Mouse (Mus musculus): ENCODE results near the gene Skor1. TPM values are rescaled to one million over a fixed set of nuclear protein-coding genes. Genes with fewer than 3 reads are reported as not detected.

The Skor1 gene
- polyA plus RNA-seq, 1 experiment from 2014 or later: not detected

GRCm38 (mm10) chr9:63183864-63184263 lies 35.1 kb upstream of the Skor1 start:
- Histone ChIP-seq H3K27me3 (replicated peaks; ENCODE audit: control insufficient read depth, insufficient read depth, low read length) (no peaks in the 10 kb centered on the region), H3K9ac (ENCODE audit: low read depth, low read length) (no peak overlapping the region)
- 60% methylated on average over 7 of the region's 7 CpGs for WGBS

DNA sequence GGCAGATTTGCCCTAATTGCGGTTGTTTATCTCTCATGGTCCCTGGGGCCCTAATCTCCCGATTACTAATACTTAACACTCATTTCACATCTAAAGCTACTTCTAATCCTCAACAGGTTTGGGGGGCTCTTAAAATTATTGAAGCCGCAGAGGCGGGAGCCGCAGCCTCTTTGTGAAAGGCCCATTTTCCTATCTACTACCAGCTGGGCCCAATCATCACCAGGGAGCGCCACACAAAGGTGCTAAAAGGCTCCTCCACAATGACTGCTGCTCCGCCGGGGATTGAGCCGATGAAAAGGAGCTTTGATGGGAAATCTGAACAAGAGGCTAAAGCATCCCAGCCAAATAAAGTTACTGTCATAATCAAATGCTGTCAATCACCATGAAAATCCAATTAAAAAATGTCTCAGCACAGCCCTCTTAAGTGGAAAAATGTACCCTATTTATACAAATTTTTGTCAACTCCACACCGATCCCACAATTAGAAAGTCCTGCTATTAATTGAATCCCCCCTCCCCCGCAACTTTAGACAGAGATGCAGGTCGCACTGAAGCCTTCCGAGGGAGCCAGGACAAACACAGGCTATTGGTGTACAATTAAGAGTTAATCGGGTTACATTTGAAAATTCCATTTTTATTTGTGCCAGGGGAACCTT lies 33.7 kb upstream of the Skor1 start:
- Histone ChIP-seq H3K9ac (ENCODE audit: low read depth, low read length) (no peak overlapping the region), H3K36me3 (ENCODE audit: control insufficient read depth, insufficient read depth, low read length) (no peaks in the 10 kb centered on the region), H3K4me2 (no peak overlapping the region), H3K4me3 (ENCODE audit: low read depth, low read length) (no peak overlapping the region), H3K27me3 (replicated peaks; ENCODE audit: control insufficient read depth, insufficient read depth, low read length) (no peaks in the 10 kb centered on the region), H3K9me3 (ENCODE audit: control insufficient read depth, low read length) (no peaks in the 10 kb centered on the region), H3K4me1 (replicated peaks; ENCODE audit: control insufficient read depth, insufficient read depth, low read length) (peaks cover 2% of the 10 kb centered on the region), H3K27ac (ENCODE audit: low read depth, low read length) (no peak overlapping the region)
- DNase-seq (ENCODE audit: low spot score) (no peak), ATAC-seq (replicated peaks; ENCODE audit: low FRiP score) (no peak)
- 66% methylated on average over 14 of the region's 14 CpGs for WGBS

More at GRCm38 (mm10) chr9:63183864-63184263, 35.1 kb upstream of the Skor1 start:
- no peak for DNase-seq (ENCODE audit: low spot score)
- H3K4me3 ChIP-seq (ENCODE audit: low read depth, low read length): no peak overlapping the region
- H3K4me2 ChIP-seq: no peak overlapping the region
- no peaks in the 10 kb centered on the region for H3K36me3 ChIP-seq (ENCODE audit: control insufficient read depth, insufficient read depth, low read length)
- no peak for ATAC-seq (replicated peaks; ENCODE audit: low FRiP score)
- no peak overlapping the region for H3K27ac ChIP-seq (ENCODE audit: low read depth, low read length)
- H3K9me3 ChIP-seq (ENCODE audit: control insufficient read depth, low read length): no peaks in the 10 kb centered on the region
- peaks cover 2% of the 10 kb centered on the region for H3K4me1 ChIP-seq (replicated peaks; ENCODE audit: control insufficient read depth, insufficient read depth, low read length)

GRCm38 (mm10) chr9:63181337-63182178 lies 32.8 kb upstream of the Skor1 start:
- Histone ChIP-seq H3K27ac (ENCODE audit: low read depth, low read length) (no peak overlapping the region), H3K27me3 (replicated peaks; ENCODE audit: control insufficient read depth, insufficient read depth, low read length) (no peaks in the 10 kb centered on the region)
- WGBS: 69% methylated on average over 11 of the region's 11 CpGs

GRCm38 (mm10) chr9:63178296-63178695 lies 29.5 kb upstream of the Skor1 start:
- Histone ChIP-seq H3K27ac (ENCODE audit: low read depth, low read length) (no peak overlapping the region), H3K9me3 (ENCODE audit: control insufficient read depth, low read length) (no peaks in the 10 kb centered on the region), H3K27me3 (replicated peaks; ENCODE audit: control insufficient read depth, insufficient read depth, low read length) (no peaks in the 10 kb centered on the region), H3K4me1 (replicated peaks; ENCODE audit: control insufficient read depth, insufficient read depth, low read length) (no peaks in the 10 kb centered on the region), H3K4me3 (ENCODE audit: low read depth, low read length) (no peak overlapping the region), H3K9ac (ENCODE audit: low read depth, low read length) (no peak overlapping the region), H3K36me3 (ENCODE audit: control insufficient read depth, insufficient read depth, low read length) (no peaks in the 10 kb centered on the region), H3K4me2 (no peak overlapping the region)
- ATAC-seq (replicated peaks; ENCODE audit: low FRiP score) (no peak), DNase-seq (ENCODE audit: low spot score) (no peak)
- 80% methylated on average over 8 of the region's 8 CpGs for WGBS

More at GRCm38 (mm10) chr9:63181337-63182178, 32.8 kb upstream of the Skor1 start:
- Histone ChIP-seq H3K9me3 (ENCODE audit: control insufficient read depth, low read length) (no peaks in the 10 kb centered on the region), H3K4me1 (replicated peaks; ENCODE audit: control insufficient read depth, insufficient read depth, low read length) (no peaks in the 10 kb centered on the region; the same call in 1 of the 2 replicates), H3K9ac (ENCODE audit: low read depth, low read length) (no peak overlapping the region), H3K4me3 (ENCODE audit: low read depth, low read length) (no peak overlapping the region), H3K36me3 (ENCODE audit: control insufficient read depth, insufficient read depth, low read length) (no peaks in the 10 kb centered on the region), H3K4me2 (no peak overlapping the region)
- DNase-seq (ENCODE audit: low spot score) (no peak), ATAC-seq (replicated peaks; ENCODE audit: low FRiP score) (no peak)

- no peak for ATAC-seq (replicated peaks; ENCODE audit: low FRiP score)
- Histone ChIP-seq H3K4me1 (replicated peaks; ENCODE audit: control insufficient read depth, insufficient read depth, low read length) (no peaks in the 10 kb centered on the region), H3K9ac (ENCODE audit: low read depth, low read length) (no peak overlapping the region), H3K9me3 (ENCODE audit: control insufficient read depth, low read length) (no peaks in the 10 kb centered on the region), H3K27me3 (replicated peaks; ENCODE audit: control insufficient read depth, insufficient read depth, low read length) (no peaks in the 10 kb centered on the region), H3K4me3 (ENCODE audit: low read depth, low read length) (no peak overlapping the region), H3K36me3 (ENCODE audit: control insufficient read depth, insufficient read depth, low read length) (0 out of 2 replicates have a peak, but pooled peaks cover under 1% of the 10 kb centered on the region), H3K4me2 (no peak overlapping the region), H3K27ac (ENCODE audit: low read depth, low read length) (no peak overlapping the region)
- WGBS: 89% methylated on average over 8 of the region's 8 CpGs
- DNase-seq (ENCODE audit: low spot score): no peak
Observed at GRCm38 (mm10) chr9:63174001-63174721, 25.4 kb upstream of the Skor1 start.

DNA sequence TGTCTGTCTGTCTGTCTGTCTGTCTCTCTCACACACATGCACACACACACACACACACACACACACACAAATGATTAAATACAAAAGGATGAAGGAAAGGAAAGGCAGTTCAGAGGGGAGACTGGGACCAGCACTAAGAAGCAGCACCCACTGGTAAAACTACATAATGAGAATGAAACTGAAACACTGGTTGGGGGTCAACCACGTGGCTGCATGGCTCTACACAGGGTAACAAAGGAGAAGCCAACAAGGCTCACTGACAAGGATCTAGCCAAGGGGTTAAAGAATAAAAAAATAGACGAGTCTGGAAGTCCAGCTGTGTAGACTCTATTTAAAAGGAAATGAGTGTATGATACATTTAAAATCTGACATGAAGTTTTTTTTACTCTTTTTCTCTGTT lies 23.2 kb upstream of the Skor1 start:
- 0 out of 2 replicates have a peak, but pooled peaks cover 2% of the 10 kb centered on the region for H3K36me3 ChIP-seq (ENCODE audit: control insufficient read depth, insufficient read depth, low read length)
- H3K9me3 ChIP-seq (ENCODE audit: control insufficient read depth, low read length): no peaks in the 10 kb centered on the region
- 56% methylated on average over 2 of the region's 2 CpGs for WGBS
- ATAC-seq (replicated peaks; ENCODE audit: low FRiP score): no peak
- no peak overlapping the region for H3K4me2 ChIP-seq
- no peak overlapping the region for H3K4me3 ChIP-seq (ENCODE audit: low read depth, low read length)
- no peaks in the 10 kb centered on the region for H3K4me1 ChIP-seq (replicated peaks; ENCODE audit: control insufficient read depth, insufficient read depth, low read length)
- no peak overlapping the region for H3K9ac ChIP-seq (ENCODE audit: low read depth, low read length)
- H3K27me3 ChIP-seq (replicated peaks; ENCODE audit: control insufficient read depth, insufficient read depth, low read length): no peaks in the 10 kb centered on the region
- H3K27ac ChIP-seq (ENCODE audit: low read depth, low read length): no peak overlapping the region
- DNase-seq (ENCODE audit: low spot score): no peak

- H3K9ac ChIP-seq (ENCODE audit: low read depth, low read length): no peak overlapping the region
- no peak for ATAC-seq (replicated peaks; ENCODE audit: low FRiP score)
- no peak overlapping the region for H3K4me2 ChIP-seq
- no peaks in the 10 kb centered on the region for H3K4me1 ChIP-seq (replicated peaks; ENCODE audit: control insufficient read depth, insufficient read depth, low read length)
- WGBS: 69% methylated on average over 1 of the region's 1 CpGs
- H3K27ac ChIP-seq (ENCODE audit: low read depth, low read length): no peak overlapping the region
- H3K36me3 ChIP-seq (ENCODE audit: control insufficient read depth, insufficient read depth, low read length): 0 out of 2 replicates have a peak, but pooled peaks cover 2% of the 10 kb centered on the region
- no peak for DNase-seq (ENCODE audit: low spot score)
- H3K9me3 ChIP-seq (ENCODE audit: control insufficient read depth, low read length): no peaks in the 10 kb centered on the region
- H3K4me3 ChIP-seq (ENCODE audit: low read depth, low read length): no peak overlapping the region
- H3K27me3 ChIP-seq (replicated peaks; ENCODE audit: control insufficient read depth, insufficient read depth, low read length): no peaks in the 10 kb centered on the region
Observed at GRCm38 (mm10) chr9:63169127-63169526, 20.4 kb upstream of the Skor1 start.

DNA sequence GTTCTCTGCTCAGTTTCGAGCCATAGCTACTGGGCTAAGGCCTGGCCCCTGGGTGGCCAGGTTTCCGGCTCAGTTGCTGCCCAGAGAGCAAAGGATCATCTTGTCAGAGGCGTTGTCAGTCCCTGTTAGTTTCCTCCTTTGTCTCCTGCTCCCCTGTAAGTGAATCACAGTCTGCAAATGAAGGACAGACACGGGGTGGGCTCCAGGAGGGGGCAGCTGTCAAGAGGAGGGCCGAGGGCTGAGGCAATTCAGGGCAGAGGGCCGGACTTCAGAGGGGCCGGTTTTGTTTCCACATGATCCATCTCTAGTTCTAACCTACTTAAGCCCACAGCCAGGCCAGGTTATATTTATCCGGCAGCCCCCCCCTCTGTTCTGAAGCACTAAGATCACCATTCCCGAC lies 16.3 kb upstream of the Skor1 start:
- Histone ChIP-seq H3K9me3 (ENCODE audit: control insufficient read depth, low read length) (no peaks in the 10 kb centered on the region), H3K27ac (ENCODE audit: low read depth, low read length) (no peak overlapping the region), H3K4me1 (replicated peaks; ENCODE audit: control insufficient read depth, insufficient read depth, low read length) (no peaks in the 10 kb centered on the region), H3K27me3 (replicated peaks; ENCODE audit: control insufficient read depth, insufficient read depth, low read length) (no peaks in the 10 kb centered on the region), H3K9ac (ENCODE audit: low read depth, low read length) (no peak overlapping the region), H3K36me3 (ENCODE audit: control insufficient read depth, insufficient read depth, low read length) (0 out of 2 replicates have a peak, but pooled peaks cover 2% of the 10 kb centered on the region), H3K4me2 (no peak overlapping the region), H3K4me3 (ENCODE audit: low read depth, low read length) (no peak overlapping the region)
- ATAC-seq (replicated peaks; ENCODE audit: low FRiP score) (no peak), DNase-seq (ENCODE audit: low spot score) (no peak)
- 56% methylated on average over 9 of the region's 9 CpGs for WGBS

All from liver, embryonic 11.5 days (tissue).